Mouse (Mus musculus) retina, postnatal 1 day (tissue): ENCODE results near the gene Olfr287.
A peak's percentile ranks its signal among the peaks of the same experiment; 100 is the strongest.

ENCODE experiments used
- DNase-seq: peaks from one replicate; pipeline ENCODE4 v3.0.0-alpha.2; 2012

The Olfr287 gene

DNA sequence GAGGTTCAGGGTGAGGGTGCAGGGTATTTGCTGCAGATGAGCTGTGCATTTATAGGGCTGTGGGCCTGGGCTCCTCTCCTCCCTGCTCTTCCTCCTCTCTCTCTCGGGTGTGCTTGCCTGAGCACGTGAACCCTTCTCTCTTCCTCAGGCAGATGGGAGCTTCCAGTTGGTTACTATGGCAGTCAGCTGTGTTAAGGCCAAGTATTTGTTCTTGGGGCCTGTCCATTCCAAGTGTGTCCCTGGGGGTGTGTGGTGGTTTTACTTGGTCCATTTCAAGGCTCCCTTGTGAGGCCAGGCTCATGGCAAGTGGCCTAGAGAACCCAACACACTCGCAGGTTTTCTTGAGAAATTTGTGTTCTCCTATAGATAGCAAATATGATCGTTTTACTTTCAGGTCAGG lies at the start of gene Olfr287, which contains the start of gene Gm44579:
Gene Olfr287, minus strand, starts transcription at position 180 of the 400 bp plus-strand sequence.
Gene Gm44579, minus strand, starts transcription at position 101 of the 400 bp plus-strand sequence.
- no peak for DNase-seq

DNA sequence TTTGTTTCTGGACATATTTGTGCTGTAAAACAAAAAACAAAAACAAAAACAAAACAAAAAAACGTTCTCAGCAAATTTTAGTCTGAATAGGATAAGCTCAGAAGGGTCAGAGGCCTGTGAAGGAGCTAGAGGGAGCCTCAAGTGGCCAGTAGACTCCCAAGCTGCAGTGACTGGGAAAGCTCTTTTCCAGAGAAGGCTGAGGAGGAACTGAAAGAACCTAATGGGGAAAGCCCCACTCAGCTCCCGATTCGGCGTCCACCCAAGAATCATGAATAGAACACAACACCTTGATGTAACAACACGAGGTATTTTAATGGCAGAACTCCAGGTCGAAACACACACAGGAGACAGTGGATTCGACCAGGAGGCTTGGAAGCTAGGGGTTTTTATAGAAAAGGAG lies 36.9 kb upstream of the Olfr287 start:
- no peak for DNase-seq

DNA sequence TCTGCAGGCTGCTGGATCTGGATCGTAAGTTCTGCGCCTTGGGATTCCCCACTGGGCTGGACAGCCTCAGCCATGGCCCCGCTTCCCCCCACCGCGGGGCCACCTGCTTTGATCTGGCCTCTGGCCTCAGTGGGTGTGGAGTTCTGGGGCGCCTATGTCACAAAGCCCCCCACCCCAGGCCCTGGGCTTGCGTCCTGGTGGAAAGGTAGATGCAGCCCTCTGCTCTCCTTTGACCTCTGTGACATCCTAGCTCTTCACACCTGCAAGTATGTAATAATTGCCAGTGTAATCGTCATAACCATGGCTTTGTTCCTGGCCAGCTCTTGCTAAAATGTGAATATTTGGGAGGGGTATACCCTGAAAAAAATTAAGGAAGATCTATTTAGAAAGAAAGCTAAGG lies 36.3 kb upstream of the Olfr287 start, which contains the start of gene H1fnt:
Gene H1fnt, minus strand, starts transcription at position 101 of the 400 bp plus-strand sequence.
- DNase-seq, result no peak

DNA sequence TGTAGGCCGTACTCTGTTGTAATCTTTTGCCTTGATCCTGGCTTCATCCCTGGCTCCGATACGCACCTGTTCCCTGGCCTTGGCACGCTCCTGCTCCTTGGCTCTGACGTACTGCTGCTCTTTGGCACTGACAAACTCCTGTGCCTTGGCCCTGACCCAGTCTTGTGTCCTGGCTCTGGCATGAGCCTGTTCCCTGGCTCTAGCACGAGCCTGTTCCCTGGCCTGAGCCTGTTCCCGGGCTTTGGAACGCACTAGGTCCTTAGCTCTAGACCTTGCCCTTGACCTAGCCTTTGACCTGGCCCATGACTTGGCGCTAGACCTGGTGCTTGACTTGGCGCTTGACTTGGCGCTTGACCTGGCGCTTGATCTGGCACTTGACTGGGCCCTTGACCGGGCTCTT lies 35.4 kb upstream of the Olfr287 start:
- DNase-seq, result no peak

DNA sequence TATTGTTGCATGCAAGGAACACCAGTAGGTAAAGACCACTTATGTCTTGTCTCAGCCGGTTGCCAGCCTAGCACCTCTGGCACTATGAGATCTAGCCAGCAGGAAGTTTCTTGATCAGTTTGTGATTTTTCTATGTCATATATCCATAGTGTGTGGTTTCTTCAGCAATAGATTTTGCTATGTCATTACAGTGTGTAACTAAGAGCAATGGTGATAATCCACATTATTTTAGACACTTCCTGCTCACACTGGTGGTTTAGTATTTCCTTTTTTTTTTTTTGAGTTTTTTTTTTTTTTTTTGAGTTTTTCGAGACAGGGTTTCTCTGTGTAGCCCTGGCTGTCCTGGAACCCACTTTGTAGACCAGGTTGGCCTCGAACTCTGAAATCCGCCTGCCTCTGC lies 14.6 kb upstream of the Olfr287 start:
- no peak for DNase-seq

DNA sequence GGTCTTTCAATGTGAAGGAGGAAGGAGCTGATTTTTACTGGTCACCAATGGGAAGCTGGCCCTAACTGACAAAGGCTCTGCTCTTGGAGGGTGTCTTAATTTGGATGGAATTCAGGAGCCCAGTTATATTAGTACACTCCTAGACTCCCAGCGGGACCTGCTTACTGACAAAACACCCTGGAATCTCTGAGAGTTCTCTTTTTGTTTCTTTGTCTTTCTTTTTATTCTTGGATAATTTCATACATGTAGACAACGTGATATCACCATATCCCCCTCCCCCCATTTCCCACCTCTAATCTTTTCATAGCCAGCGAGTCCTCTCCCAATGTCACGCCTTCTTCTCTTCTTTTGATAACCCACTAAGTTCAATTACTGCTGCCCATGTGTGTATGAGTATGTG lies 13.5 kb upstream of the Olfr287 start, which contains the start of gene Olfr286:
Gene Olfr286, minus strand, starts transcription at position 101 of the 400 bp plus-strand sequence.
- DNase-seq, result no peak

DNA sequence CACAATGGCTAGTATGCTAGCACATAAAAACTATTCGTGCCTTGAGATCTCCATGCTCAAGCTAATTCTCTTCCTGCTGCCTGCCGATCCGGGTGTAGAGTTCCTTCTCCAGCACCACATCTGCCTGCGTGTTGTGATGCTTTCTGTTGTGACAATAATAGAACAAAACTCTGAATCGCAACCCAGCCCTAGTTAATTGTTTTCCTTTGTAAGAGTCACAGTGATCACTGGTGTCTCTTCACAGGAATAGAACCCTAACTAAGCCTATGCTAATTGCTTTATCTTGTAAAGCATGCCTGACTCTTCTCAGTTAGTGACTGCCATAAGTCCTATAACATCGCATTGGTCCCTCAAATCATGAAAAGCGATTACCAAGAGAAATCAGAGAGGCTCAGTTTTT lies 5.2 kb upstream of the Olfr287 start:
- DNase-seq, result no peak

DNA sequence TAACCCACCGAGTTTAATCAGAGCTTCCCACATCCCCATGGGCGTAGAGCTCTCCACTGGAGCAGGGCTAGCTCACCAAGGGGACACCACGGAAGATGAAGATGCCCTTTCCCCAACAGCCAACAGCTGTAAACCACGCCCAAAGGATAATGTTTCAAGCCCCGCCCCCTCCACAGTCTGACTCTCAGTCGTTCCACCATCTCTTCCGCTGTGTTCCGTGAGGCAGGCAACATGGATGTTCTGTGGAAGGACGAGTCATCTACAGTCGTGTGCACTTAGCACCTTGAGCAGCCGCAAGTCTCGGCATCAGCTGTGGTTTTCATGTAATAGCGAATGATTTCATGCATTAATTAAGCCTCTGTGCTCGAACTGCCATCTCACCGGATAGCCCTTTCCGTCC lies 4.8 kb upstream of the Olfr287 start:
- peak; percentile 18 for DNase-seq

DNA sequence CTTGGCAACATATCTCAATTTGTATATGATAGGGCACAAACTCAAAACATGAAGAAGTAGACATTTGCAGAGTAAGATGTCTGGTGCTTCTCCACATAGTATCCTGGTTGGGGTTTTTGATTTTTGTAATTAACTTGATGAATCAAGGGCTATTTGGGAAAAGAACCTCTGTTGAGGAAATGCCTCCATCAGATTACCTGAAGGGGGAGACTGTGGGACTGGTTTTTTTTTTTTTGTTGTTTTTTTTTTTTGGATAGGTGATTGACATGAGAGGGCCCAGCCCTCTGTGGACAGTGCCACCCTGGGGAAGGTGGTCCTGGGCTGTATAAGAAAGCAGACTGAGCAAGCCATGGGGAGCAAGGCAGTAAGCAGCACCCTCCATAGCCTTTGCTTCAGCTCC lies 1.5 kb upstream of the Olfr287 start:
- DNase-seq, result no peak

DNA sequence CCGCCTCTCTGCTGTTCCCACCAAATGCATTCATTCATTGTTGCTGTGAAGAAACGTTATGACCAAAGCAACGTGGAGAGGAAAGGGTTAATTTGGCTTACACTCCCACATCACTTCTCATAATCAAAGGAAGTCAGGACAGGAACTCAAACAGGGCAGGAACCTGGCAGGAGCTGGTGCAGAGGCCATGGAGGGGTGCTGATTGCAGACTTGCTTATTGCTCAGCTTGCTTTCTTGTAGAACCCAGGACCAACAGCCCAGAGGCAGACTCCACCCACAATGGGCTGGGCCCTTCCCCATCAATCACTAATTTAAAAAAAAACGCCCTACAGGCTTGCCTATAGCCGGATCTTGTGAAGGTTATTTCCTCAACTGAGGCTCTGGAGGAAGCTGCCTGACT lies 6.7 kb downstream of the Olfr287 start:
- DNase-seq, result no peak

DNA sequence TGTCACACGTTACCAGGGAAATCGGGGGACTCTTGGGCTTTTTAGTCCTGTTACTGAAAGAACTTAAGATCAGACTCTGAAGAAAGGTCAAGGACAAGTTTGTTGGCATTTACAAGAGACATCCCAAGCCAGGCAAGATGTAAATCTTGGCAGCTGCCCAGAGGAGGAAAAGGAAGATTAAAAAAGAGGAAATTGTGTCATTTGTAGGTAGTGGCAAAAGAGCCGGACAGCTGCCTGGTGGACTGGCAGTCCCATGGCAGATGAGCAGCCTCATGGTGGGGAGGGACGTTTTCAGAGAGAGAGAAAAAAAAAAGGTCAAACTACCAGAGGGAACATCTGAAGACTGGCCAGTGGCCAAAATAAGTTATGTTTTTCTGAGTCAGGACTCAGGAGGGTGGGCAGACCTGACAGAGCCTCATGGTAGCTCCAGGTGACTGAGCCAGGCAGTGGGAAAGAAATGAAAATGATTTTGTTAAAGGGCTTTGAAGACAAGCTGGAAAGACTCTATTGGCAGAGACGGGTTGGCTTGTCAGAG lies 7.5 kb downstream of the Olfr287 start:
- no peak for DNase-seq

DNA sequence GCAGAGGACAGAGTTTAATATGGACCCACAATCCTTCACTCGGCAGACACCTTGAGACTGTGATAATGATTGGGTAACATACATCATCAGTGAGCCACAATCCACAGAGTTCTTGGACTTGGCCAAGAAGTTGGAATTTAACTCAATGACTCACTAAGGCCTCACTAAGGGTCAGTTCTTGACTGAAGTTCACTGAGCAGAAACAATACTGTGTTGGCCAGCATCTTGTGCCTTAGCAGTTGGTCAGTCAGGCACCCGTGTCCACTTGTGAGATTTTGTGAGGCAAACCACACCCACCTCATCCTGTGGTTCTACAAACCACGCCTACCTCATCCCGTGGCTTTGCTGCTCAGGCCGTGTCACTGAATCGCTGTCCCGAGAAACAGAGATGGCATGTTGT lies 11.2 kb downstream of the Olfr287 start:
- no peak for DNase-seq

DNA sequence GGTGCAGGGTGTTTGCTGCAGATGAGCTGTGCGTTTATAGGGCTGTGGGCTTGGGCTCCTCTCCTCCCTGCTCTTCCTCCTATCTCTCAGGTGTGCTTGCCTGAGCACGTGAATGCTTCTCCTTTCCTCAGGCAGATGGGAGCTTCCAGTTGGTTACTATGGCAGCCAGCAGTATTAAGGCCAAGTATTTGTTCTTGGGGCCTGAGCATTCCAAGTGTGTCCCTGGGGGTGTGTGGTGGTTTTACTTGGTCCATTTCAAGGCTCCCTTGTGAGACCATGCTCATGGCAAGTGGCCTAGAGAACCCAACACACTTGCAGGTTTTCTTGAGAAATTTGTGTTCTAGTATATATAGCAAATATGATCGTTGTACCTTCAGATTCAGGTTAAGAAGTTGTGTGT lies 25.4 kb downstream of the Olfr287 start, which contains the start of gene Olfr288:
Gene Olfr288, minus strand, starts transcription at position 101 of the 400 bp plus-strand sequence.
- DNase-seq, result no peak

DNA sequence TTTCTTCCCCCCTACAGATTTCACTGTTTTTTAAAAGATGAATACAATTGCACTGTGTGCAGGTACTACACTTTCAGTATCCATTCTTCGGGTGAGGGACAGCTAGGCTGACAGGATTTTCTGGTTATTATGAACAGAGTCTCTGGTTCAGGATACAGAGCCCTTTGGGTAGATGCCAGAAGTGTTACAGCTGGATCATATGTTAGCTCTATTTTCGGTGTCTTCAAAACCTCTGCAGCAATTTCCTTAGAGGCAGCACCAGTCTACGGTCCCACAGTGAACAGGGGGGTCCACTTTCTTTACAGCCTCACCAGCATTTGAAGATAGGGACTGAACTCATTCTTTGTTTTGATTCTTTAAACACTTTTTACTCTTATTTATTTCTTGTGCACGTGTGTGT lies 36.4 kb downstream of the Olfr287 start:
- DNase-seq, result no peak

DNA sequence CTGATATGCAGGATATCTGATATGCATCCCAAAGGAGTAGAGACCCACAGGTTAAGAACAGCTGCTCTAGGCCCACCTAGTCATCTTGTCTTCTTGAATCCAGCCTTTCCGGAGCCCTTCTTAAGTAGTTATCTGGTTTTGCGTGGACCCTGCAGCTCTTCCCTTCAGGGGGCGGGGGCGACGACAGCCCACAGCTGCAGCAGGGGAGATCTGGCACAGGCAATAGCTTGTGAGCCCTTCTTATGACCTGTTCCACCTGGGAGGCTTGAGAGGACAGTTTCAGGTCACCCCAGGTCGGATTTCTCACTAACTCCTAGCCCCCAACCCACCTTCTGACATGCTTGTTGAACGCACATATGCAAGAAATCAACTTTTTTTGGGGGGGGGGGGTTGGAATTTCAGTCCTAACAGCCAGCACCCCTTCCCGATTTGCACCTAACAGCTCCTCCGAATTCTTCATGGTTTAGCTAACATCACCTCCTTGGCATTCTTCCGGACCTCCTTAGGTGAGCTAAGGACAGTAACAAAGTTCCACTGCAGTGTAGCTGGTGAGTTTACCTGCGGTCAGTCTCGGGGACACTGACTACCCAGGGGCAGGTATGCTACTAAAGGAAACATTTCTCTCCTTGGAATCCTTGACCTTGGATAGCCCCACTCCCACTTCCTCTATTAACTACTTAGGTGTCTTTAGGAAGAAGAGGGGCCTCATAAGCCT lies 38.8 kb downstream of the Olfr287 start:
- DNase-seq, result no peak

DNA sequence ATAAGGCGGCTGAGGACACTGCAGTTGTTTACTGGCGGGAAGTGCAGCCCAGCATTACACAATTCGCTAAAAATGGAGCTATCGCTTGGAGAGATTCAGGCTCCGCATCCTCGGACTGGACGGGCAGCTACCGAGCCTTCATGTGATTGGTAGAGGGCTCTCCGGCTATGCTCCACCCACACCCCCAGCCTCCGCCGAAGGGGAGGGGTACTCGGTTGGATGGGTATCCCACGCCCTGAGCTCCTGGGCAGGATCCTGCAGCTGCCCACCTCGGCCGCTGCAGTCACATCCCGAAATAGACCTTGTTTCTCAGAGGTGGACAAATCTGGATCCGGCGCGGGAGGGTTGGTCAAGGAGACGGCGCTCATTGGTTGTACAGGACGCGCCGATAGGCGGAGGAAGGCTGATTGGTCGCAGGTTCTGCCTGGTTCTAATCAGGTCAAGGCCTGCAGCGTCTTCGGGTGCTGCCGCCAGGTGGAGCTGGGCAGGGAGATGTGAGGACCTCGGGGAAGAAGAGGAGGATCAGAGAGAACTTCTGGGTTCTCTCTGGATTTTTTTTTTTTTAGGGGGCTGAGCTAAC lies 39.6 kb downstream of the Olfr287 start:
- peak; percentile 96 for DNase-seq

DNA sequence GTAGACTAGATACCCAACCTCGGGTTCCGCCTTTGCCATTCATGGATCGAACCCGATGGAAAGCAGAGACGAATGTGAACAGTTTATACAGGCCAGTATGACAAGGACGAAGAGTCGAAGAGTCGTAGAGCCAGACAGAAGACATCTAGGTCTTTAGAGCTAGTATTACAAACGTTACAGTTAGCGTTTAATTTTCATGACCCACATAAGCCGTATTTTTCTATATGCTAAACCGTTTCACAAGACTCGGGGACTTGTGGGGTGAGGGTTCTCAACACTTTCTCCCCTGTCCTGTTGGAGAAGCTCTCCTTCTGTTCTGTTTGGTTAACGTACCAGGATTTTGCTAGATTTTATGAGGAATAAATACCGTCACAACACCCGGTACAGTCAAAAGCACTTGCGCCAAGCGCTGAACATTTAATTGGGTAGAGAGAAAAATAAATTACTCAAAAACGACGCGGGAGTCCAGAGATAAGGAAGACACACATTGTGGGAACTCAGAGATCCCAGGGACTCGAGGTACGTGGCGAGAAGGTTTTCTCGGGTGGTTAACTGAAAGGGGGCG lies 40.2 kb downstream of the Olfr287 start:
- DNase-seq, result no peak

DNA sequence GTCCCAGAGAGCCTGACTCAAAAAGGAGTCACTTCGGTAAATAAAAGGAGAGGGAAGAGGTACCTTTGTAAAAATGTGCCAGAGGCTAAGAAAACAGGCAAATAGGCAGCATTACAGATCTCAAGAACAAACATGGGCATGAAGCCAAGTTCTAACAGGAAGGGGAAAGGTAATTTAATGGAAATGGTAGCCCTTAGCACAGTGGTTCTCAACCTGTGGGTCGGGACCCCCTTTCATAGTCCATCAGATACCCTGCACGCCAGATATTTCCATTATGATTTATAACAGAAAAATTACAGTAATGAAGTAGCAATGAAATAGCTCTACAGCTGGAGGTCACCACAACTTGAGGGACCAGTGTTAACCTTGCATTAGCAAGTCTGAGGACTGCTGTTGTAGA lies 43.5 kb downstream of the Olfr287 start:
- no peak for DNase-seq

DNA sequence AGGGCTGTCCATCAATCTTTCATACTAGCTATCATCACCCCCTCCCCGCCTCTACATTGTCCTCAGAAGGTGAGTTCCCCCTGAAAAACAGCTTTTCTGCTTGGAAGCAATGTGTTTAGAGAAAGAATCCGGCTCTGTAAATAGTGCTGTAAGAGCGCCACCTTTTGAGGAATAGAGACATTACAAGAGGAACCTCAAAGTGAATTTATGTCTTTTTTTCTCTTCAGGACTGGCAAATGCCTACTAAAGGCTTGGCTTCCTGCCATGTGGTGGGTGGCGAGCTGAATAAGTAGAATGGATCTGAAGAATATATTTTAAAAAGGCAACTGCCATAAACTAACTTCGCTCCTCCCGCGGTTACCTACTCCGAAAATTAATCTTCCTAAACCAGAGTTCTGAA lies 47.0 kb downstream of the Olfr287 start:
- DNase-seq, result peak; percentile 82

DNA sequence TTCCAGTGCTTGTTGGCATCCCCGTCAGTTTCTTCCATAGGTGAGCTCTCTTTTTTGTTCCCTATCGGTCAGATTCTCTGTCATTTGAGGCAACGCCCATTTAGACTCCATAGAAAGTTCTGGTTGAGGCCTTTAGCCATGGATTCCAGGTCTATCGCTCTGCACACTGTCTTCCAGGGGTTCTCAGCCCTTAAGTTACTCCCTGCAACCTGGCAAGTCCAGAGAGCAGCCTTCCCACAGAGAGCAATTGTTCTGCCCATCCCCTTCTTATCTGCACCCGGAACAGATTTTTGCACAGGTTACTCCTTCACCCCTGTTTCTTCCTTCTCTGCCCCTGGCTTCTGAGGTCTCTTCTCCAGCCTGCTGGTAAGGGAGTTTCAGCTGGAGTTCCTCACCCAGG lies 48.7 kb downstream of the Olfr287 start:
- no peak for DNase-seq

DNA sequence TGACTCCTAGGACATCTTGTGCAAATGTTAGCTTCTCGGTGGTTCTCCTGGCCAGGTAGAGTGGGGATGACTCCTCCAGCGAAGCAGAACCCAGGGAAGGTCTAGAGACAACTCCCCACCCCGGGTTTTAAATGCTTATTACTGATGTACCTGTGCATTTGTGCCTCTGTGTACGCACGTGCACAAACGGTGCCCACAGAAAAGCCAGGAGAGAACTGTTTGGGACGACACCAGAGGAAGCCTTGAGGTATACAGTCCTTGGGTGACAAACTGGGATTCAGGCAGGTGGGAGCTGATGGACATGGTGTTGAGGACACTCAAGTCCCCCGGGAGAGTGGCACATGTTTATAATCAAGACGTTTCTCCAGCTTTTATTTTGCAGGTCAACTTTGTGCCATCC lies 49.9 kb downstream of the Olfr287 start:
- DNase-seq, result no peak

DNA sequence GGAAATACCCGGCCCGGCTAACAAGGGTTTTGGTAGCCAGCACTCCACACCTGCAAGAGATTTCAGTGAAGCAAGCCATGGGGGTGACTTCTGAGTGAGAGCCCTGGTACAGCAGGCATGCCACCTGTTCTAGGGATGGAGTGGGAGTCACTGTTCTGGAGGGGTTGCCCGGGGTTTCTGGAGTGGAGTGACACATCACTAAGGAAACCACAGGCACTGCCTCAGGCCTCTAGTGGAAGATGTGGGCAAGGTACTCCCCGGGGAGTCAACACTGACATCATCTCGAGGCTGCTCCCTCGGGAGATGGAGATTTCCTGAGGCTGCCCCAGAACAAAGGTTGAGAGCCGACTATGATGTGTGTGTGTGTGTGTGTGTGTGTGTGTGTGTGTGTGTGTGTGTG lies 50.5 kb downstream of the Olfr287 start:
- DNase-seq, result peak; percentile 58

DNA sequence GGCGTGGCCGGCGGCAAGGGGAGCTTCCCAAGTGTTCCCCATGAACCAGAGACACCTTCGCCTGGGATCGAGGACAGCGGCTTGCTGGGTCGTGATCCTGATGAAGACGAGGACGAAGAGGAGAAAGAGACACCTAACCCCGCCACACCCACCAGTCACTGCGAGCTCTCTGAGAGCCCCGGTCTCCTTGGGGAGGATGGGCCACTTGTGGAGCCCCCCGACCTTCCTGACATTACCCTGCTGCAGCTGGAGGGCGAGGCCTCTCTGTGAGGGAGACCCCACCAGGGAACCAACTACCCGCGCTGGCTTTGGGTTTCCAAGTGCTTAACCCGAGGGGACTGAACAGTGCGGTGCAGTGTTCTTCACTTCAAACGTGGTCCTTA lies 52.2 kb downstream of the Olfr287 start:
- no peak for DNase-seq
